Mouse (Mus musculus) T-helper 1 cell (primary cell): ENCODE measurements around the gene Olfr890.
"Not testable (repeated sequence)": the region's sequence is repeated elsewhere in the genome, so short reads cannot be mapped to it uniquely, and the experiment has no call there.

Source experiments
- in situ Hi-C: fragments of 300-600 bp; cut with MboI, MseI; formaldehyde crosslinking; loops from one replicate; pipeline ENCODE4 v1.15.1; 2025; ENCODE audit warnings: high pct_unique_total_duplicates

The Olfr890 gene

GRCm38 (mm10) chr9:38142217-38142616 lies at the start of gene Olfr890:
Olfr890 (plus strand) TSS chr9:38142517.
- in situ Hi-C loops = no loop called here

DNA sequence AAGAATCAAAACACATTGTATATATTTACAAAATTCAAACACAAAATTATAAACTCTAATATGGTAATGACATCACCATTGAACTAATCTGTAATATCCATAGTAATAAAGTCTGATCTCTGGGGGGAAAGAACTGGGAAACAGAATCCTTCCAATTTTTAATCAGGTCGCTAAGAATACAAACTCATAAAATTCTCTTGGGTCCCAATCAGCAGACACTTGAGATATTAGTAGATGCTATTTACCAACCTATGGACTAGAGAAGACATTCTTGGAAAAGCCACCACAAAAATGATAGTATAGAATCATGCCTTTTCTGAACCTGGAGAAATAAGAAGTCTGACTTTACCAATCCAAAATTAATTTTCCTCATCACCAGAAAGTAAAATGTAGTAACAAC lies 34.5 kb upstream of the Olfr890 start, which contains the start of gene Olfr888:
Gene Olfr888 (plus strand): TSS at position 301 of the 400 bp plus-strand sequence.
- in situ Hi-C loops = no loop called here

DNA sequence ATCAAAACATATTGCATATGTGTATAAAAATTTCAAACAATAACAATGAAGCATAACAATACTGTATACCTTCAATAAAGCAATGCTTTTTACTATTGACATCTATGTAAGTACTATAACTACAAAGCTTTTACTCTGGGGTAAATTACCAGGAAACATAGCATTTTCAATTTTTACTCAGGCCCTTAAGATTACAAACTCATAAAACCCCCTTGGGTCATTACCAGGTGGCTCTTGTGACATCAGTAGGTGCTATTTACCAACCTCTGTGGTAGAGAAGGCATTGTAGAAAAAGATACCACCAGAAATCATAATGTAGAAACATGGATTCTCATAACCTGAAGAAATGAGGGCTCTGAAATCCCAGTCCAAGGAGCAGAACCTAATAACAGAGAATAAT lies 27.4 kb upstream of the Olfr890 start, which contains the start of gene Olfr889:
Gene Olfr889 (plus strand): TSS at position 301 of the 400 bp plus-strand sequence.
- in situ Hi-C loops = no loop called here

GRCm38 (mm10) chr9:38168341-38168740 lies 26.0 kb downstream of the Olfr890 start:
- in situ Hi-C loops = not testable (repeated sequence)

DNA sequence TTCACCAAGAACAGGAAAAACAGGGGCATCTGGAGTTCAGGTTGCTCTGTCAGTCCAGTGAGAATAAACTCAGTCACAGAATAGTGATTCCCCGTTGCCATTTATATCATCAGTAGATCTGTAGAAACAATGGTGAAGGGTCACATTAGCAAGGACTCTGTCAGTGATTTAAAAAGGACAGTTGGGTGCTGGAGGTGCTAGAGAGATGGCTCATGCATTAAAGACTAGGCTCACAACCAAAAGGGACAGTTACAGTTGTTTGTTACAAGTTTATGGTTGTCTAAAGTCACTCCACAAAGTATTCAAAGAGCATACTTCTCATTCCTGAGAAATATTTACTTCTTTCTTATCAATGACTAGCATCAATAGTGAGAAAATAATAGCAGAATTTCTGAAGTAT lies 38.4 kb downstream of the Olfr890 start, which contains the start of gene Olfr891:
Gene Olfr891 (minus strand): TSS at position 101 of the 400 bp plus-strand sequence.
- in situ Hi-C loops = no loop called here
